Mouse (Mus musculus) kidney, embryonic 14.5 days (tissue): ENCODE data around the gene Gm28372. TPM values are rescaled to one million over a fixed set of nuclear protein-coding genes. Genes with fewer than 3 reads are reported as not detected.

Experiments
- ATAC-seq: fragments of 200-750 bp; cut with Nextera tagmentation; 2 replicates; pipeline ENCODE4 v1.8.0; 2017; ENCODE audit warnings: moderate number of reproducible peaks, mild to moderate bottlenecking, moderate TSS enrichment, moderate library complexity; ENCODE audit not compliant: low FRiP score, low TSS enrichment
- H3K27ac ChIP-seq: fragments of 300-500 bp; sonication (generic); 2 replicates; pipeline ENCODE4 v1.5.1; 2014; ENCODE audit warnings: low read depth, mild to moderate bottlenecking, low read length, moderate library complexity, mixed read lengths
- H3K27me3 ChIP-seq: fragments of 300-500 bp; sonication (generic); 2 replicates; pipeline ENCODE4 v1.6.1; 2014; ENCODE audit warnings: mild to moderate bottlenecking, low read length; ENCODE audit not compliant: control insufficient read depth, insufficient read depth
- H3K36me3 ChIP-seq: fragments of 300-500 bp; sonication (generic); 2 replicates; pipeline ENCODE4 v1.6.1; 2014; ENCODE audit warnings: low read length, mixed read lengths; ENCODE audit not compliant: control insufficient read depth, insufficient read depth
- H3K4me1 ChIP-seq: fragments of 300-500 bp; sonication (generic); 2 replicates; pipeline ENCODE4 v1.6.1; 2014; ENCODE audit warnings: low read length, mixed read lengths; ENCODE audit not compliant: control insufficient read depth, insufficient read depth
- H3K4me2 ChIP-seq: fragments of 300-500 bp; sonication (generic); replicated peaks from 2 replicates; pipeline ENCODE4 v1.6.1; 2014; ENCODE audit warnings: low read depth, mild to moderate bottlenecking, low read length
- H3K4me3 ChIP-seq: fragments of 300-500 bp; sonication (generic); 2 replicates; pipeline ENCODE4 v1.5.1; 2014; ENCODE audit warnings: mild to moderate bottlenecking, low read length
- H3K9ac ChIP-seq: fragments of 300-500 bp; sonication (generic); 2 replicates; pipeline ENCODE4 v1.6.1; 2014; ENCODE audit warnings: low read depth, mild to moderate bottlenecking, low read length, moderate library complexity
- H3K9me3 ChIP-seq: fragments of 300-500 bp; sonication (generic); 2 replicates; pipeline ENCODE4 v1.6.1; 2016; ENCODE audit warnings: low read length; ENCODE audit not compliant: control insufficient read depth
- WGBS: fragments of 180-500 bp; shearing (Covaris S2); extraction: QIAGEN DNeasy Blood & Tissue Kit; methylation state at CpG from one replicate; pipeline ENCODE4 v1.1.7; 2014; 5-methylcytosine and 5-hydroxymethylcytosine counted together
- polyA plus RNA-seq: library from polyadenylated mRNA; unstranded; fragments of >200 nt; fragmentation: Nextera tagmentation; extraction: Ambion mirVana; gene quantifications from 2 replicates; pipeline ENCODE4 v1.2.1, GENCODE M21; 2014

The Gm28372 gene
- polyA plus RNA-seq, 1 experiment from 2014 or later: not detected

DNA sequence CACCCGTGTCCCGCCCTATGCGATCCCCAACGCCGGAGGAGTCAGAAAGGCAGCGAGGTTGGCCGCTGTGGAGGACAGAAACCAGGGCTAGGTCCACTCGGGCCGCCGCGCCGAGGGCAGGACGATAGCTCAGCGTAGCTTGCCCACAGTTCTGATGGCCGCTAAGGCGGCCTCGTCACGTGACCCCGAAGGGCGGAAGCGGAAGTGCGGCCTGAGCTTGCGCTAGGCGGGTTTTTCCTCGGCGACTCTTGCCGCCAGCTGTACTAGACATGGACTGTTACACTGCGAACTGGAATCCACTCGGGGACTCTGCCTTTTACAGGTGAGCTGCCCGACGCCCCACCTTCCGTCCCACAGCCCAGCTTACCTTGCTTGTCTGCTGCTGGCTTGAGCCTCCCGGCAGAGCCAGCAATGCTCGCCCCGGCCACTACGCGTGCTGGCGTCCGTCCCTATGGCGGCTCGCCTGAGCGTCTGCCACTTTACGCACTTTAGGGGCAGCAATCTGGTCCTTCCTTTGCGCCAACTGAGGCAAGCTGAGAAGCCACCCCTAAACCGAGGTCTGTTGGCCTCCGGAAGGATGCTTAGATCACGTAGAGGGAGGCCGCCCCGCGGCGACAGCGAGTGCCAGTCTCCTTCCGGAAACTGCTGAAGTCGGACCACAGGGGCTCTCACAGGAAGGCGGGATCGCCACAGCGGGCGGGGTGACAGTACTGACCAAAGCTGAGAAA, 19.3 kb downstream of the Gm28372 start, which contains the start of the genes Vps16 and Pced1a:
Vps16 (plus strand) TSS at position 214 of the 728 bp plus-strand sequence.
Pced1a (minus strand) TSS at position 576 of the 728 bp plus-strand sequence.
- under 1% methylated on average over 58 of the region's 58 CpGs for WGBS
- peak; percentile 96 for ATAC-seq
- Histone ChIP-seq H3K27me3 (no peaks in the 10 kb centered on the region), H3K4me3 (peak within 1 kb of the TSS; percentile 94), H3K36me3 (peaks cover 12% of the 10 kb centered on the region; the same call in 1 of the 2 replicates), H3K4me2 (peak within 1 kb of the TSS; percentile 90), H3K9me3 (no peaks in the 10 kb centered on the region), H3K9ac (peak within 1 kb of the TSS; percentile 80), H3K4me1 (peaks cover 16% of the 10 kb centered on the region; the same call in 1 of the 2 replicates), H3K27ac (peak within 1 kb of the TSS; percentile 88)

DNA sequence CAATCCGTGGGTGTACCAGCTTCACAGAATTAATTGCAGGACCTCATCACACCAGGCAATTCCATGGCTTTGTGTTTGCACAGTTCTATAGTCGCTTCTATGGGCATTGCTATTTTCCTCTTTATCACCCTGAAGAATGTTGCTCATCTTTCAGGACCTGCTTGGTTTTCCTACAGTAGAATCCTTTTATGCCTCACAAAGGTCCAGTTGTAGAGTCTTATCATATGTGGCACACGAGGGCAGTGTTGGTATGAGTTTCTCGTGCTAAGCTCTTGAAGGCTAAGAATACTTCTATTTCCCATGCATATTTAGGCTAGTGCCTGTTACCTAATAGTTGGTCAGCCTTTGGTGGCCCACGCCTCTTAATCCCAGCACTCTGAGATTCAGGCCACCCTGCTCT, 20.1 kb downstream of the Gm28372 start:
- WGBS: 47% methylated on average over 5 of the region's 5 CpGs

DNA sequence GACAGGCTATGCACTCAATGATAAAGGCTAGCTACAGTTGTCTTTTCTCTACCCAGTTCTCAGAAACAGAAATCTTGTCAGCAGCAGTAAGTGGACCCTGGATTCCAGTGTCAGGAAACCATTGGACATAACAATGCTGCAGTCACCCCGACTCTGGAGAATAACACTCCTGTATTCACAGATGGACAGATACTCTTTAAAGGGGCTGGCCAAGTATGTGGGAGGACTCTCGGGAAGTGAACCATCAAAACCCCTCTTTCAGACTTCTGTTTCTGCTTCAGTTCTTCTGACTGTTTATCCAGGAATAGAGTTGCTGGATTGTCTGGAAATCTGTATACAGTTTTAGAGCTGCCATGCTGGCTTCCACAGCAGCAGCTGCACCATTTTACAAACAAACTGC, 24.8 kb downstream of the Gm28372 start:
- Histone ChIP-seq H3K36me3 (peaks cover 9% of the 10 kb centered on the region), H3K4me2 (no peak overlapping the region), H3K9ac (no peak overlapping the region), H3K27ac (peak overlapping the region; percentile 57), H3K4me3 (no peak overlapping the region), H3K27me3 (no peaks in the 10 kb centered on the region), H3K9me3 (no peaks in the 10 kb centered on the region), H3K4me1 (peaks cover 11% of the 10 kb centered on the region; the same call in 1 of the 2 replicates)
- WGBS: 24% methylated on average over 2 of the region's 2 CpGs
- ATAC-seq: peak; percentile 60; the same call in 1 of the 2 replicates

More for the DNA sequence above, 20.1 kb downstream of the Gm28372 start:
- peak overlapping the region; percentile 80; the same call in 1 of the 2 replicates for H3K9ac ChIP-seq
- H3K27ac ChIP-seq: no peak overlapping the region
- H3K27me3 ChIP-seq: no peaks in the 10 kb centered on the region
- ATAC-seq: no peak
- peaks cover 10% of the 10 kb centered on the region; the same call in 1 of the 2 replicates for H3K36me3 ChIP-seq
- no peaks in the 10 kb centered on the region for H3K9me3 ChIP-seq
- H3K4me1 ChIP-seq: peaks cover 17% of the 10 kb centered on the region; the same call in 1 of the 2 replicates
- peak overlapping the region; percentile 94 for H3K4me3 ChIP-seq
- H3K4me2 ChIP-seq: peak overlapping the region; percentile 90

DNA sequence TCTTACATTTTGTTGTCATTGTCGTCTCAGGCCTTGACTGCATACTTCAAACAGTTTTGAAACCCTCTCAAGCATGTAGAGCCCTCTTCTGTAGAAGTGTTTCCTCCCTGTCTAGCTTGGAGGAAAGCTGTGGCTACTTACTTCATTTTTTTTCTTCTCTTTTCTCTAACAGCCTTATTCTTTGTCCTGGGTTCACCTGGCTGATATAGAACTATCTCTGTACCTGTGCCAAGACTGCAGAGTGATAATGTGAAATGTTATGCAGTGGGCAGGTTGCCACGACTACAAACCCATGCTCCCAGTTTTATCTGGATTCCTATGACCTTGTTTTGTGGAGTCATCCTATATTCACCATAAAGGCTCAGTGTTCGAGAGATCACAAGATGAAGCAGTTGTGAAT, 25.4 kb downstream of the Gm28372 start:
- H3K27me3 ChIP-seq: no peaks in the 10 kb centered on the region
- WGBS: 65% methylated on average over 3 of the region's 3 CpGs
- H3K36me3 ChIP-seq: peaks cover 9% of the 10 kb centered on the region
- H3K27ac ChIP-seq: peak overlapping the region; percentile 57; the same call in 1 of the 2 replicates
- ATAC-seq: no peak
- no peaks in the 10 kb centered on the region for H3K9me3 ChIP-seq
- H3K4me3 ChIP-seq: no peak overlapping the region
- H3K4me2 ChIP-seq: no peak overlapping the region
- H3K4me1 ChIP-seq: 0 out of 2 replicates have a peak, but pooled peaks cover 6% of the 10 kb centered on the region
- no peak overlapping the region for H3K9ac ChIP-seq

DNA sequence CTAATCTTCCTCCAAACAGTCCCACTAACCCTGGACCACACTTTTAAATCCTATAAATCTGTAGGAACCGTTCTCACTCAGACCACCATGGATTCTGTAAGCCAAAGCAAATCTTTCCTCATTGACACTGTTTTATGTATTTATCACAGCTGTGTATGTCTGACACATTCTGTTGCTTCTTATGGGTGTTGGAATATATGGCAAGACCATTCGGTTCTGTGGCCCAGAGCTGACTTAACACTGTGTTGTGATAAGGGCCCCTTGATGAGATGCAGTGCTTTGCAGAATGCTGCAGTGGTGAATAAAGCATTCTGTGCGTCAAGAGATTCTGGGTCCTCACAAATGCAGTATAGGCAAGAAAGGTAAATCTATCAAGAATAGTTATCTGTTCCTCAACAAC, 27.1 kb downstream of the Gm28372 start:
- no peak overlapping the region for H3K4me3 ChIP-seq
- 0 out of 2 replicates have a peak, but pooled peaks cover 6% of the 10 kb centered on the region for H3K4me1 ChIP-seq
- H3K27me3 ChIP-seq: no peaks in the 10 kb centered on the region
- no peak overlapping the region for H3K27ac ChIP-seq
- no peak for ATAC-seq
- H3K9me3 ChIP-seq: no peaks in the 10 kb centered on the region
- H3K9ac ChIP-seq: no peak overlapping the region
- H3K4me2 ChIP-seq: no peak overlapping the region
- H3K36me3 ChIP-seq: peaks cover 11% of the 10 kb centered on the region
- WGBS: 86% methylated on average over 3 of the region's 3 CpGs

DNA sequence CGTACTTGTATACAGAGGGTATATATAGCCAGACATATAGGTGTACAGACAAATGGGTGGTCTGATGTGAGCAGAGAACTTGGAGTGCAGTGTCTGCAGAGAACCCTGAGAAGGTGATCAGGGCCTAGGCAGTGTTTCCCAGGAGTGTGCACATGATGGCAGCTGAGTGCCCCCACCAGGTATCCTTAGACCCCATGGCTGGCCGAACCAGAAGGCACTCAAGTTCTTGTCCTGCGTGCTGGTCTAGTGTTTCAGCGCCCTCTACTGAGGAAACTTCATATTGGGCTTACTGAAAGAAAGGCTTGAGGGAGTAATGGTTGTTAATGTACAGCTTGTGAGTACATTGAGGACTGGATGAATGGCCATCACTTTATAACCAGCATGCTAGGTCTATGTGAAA, 28.1 kb downstream of the Gm28372 start:
- Histone ChIP-seq H3K9ac (no peak overlapping the region), H3K4me1 (0 out of 2 replicates have a peak, but pooled peaks cover 6% of the 10 kb centered on the region), H3K9me3 (no peaks in the 10 kb centered on the region), H3K4me3 (no peak overlapping the region), H3K4me2 (no peak overlapping the region), H3K27me3 (no peaks in the 10 kb centered on the region), H3K27ac (no peak overlapping the region), H3K36me3 (peaks cover 21% of the 10 kb centered on the region)
- 23% methylated on average over 4 of the region's 4 CpGs for WGBS
- ATAC-seq: peak; percentile 71

DNA sequence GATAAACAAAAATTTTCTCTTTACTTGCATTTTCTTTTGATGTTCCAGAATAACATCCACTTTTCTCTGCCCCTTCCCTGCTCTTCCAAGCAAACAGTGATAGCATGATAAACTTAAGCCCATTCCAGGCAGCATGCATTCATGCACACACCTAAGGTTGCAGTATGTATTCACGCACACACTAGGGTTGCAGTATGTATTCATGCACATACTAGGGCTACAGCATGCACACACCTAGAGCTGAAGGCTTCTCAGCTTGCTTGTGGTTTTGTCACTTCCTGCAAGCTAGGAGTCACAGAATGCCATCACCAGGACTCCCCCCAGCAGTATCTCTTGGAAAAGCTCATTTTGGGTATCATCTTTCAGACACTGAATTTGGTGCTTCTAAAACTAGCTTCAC, 31.7 kb downstream of the Gm28372 start:
- Histone ChIP-seq H3K9ac (no peak overlapping the region), H3K27me3 (no peaks in the 10 kb centered on the region), H3K9me3 (no peaks in the 10 kb centered on the region), H3K36me3 (peaks cover 55% of the 10 kb centered on the region), H3K27ac (no peak overlapping the region), H3K4me3 (no peak overlapping the region), H3K4me1 (no peaks in the 10 kb centered on the region), H3K4me2 (no peak overlapping the region)
- WGBS: 97% methylated on average over 1 of the region's 1 CpGs
- no peak for ATAC-seq

DNA sequence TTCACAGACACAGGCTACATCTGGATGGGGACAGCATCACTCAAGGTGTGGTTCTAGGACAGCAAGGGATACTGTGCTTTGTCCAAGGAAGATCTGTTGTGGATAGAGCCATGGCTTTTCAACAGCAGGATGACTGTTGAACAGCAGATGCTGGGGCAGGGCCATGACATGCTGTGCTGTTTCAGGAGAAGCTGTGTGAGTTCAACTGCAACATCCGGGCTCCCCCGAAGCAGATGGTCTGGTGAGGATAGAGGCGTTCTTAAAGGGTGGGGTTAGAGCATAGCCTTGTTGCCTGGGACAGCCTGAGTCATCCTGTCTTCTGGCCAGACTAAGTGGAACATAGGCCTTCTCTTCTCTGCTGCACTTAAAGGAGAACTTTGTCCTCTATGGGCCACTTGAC, 33.8 kb downstream of the Gm28372 start:
- H3K36me3 ChIP-seq: peaks cover 69% of the 10 kb centered on the region
- H3K27ac ChIP-seq: no peak overlapping the region
- no peaks in the 10 kb centered on the region for H3K4me1 ChIP-seq
- no peaks in the 10 kb centered on the region for H3K9me3 ChIP-seq
- ATAC-seq: no peak
- 88% methylated on average over 3 of the region's 3 CpGs for WGBS
- H3K4me2 ChIP-seq: no peak overlapping the region
- H3K27me3 ChIP-seq: no peaks in the 10 kb centered on the region
- H3K4me3 ChIP-seq: no peak overlapping the region
- H3K9ac ChIP-seq: no peak overlapping the region

DNA sequence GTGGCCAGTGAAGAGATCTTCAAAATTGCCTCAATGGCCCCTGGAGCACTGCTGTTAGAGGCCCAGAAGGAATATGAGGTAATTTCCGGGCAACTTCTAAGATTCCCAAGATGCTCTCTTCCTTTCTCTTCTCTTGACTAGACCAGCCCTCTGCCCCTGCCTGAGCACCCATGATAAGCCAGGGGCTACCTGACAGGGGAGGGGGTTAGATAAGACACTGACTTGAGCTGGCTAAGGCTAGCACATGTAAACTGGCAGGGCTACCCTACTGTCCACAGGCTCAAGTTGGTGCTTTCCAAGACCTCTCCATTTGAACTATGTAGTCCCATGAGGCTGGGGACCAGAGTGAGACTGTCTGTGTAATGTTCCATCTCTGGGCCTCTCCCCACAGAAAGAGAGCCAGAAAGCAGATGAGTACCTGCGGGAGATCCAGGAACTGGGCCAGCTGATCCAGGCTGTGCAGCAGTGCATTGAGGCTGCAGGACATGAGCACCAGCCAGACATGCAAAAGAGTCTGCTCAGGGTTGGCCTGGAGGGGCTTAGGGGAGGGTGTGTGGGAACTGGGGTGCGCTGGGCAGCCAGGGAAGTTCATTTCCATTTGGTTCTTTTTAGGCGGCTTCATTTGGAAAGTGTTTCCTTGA, 34.9 kb downstream of the Gm28372 start:
- no peak overlapping the region for H3K4me2 ChIP-seq
- H3K9me3 ChIP-seq: no peaks in the 10 kb centered on the region
- no peak overlapping the region for H3K4me3 ChIP-seq
- H3K27ac ChIP-seq: no peak overlapping the region
- ATAC-seq: no peak
- peaks cover 75% of the 10 kb centered on the region for H3K36me3 ChIP-seq
- H3K9ac ChIP-seq: no peak overlapping the region
- no peaks in the 10 kb centered on the region for H3K27me3 ChIP-seq
- 90% methylated on average over 4 of the region's 4 CpGs for WGBS
- H3K4me1 ChIP-seq: no peaks in the 10 kb centered on the region
